Mouse (Mus musculus) thymus, postnatal 25 days (tissue): ENCODE results near the gene Fam124b.

Source experiments
- DNase-seq: peaks from one replicate; pipeline ENCODE4 v3.0.0; 2022

Fam124b gene

DNA sequence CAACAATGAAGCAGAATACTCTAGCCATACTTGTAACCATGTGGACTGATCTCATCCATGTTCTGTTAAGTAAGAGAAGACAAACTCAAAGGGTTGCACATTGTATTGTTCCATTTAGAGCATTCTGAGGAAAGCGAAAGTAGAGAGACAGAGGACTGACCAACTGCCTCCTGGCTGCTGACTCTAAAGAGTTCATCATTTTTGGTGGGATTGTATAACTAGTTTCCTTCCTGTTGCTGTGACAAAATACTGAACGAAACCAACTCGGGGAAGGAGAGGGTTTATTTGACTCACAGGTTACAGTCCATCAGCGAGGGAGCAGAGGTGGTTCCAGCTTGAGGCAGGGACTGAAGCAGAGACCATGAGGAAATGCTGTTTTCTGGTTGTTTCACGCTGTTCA, 50.6 kb downstream of the Fam124b start:
- no peak for DNase-seq

DNA sequence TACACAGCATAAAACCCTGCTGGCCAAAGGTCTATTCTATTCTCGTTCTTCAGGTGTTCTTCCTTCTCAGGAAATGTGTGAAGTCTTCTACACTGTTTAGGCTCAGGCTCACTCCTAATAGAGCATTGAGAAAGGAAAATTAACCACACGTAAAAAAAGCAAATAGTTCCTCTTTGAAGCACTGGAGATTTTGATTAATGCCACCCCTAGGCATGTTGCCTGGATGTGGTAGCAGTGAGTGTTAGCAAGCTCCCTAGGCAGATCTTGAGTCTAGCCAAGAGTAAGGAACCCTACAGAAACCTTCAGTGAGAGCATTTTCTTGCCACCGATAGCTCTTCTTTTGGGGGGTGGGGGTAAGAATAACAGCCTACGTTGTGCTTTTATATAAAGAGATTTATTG, 51.7 kb downstream of the Fam124b start:
- DNase-seq, result no peak

DNA sequence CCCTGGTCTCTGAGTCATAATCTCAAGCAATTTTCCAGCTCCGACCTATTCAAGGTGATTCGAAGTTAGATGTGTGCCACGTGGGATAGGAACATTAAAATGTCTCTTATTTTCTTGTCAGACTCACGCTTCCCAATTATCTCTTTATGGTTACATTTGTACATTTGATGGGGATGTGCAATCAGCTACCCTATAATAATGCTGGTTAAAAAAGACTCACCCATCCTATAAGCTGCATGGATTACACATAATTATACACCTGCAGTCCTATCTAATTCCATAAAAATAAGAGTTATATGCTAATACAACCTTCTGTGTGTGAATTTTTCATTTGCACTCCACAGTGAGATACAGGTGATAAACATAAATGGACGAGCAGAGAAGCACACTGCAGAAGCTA, 52.9 kb downstream of the Fam124b start:
- DNase-seq, result no peak

DNA sequence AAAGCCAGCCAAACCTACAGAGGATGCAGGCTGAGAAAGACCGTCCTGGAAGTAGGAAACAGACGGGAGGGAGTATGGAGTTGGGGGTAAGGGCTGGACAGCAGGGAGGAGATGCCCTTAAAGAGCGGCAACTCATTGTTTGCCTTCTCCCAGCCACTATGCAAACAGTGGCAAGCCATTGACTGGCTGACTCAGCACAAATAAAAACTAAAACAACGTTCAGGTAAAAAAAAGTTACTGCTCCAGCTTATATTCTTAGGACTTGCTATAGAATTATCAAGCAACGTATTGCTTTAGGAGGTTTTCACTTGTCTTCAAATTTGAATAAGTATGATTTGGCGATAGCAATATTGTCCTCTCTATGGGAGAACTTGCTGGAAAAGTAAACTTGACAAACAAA, 55.3 kb downstream of the Fam124b start:
- no peak for DNase-seq

DNA sequence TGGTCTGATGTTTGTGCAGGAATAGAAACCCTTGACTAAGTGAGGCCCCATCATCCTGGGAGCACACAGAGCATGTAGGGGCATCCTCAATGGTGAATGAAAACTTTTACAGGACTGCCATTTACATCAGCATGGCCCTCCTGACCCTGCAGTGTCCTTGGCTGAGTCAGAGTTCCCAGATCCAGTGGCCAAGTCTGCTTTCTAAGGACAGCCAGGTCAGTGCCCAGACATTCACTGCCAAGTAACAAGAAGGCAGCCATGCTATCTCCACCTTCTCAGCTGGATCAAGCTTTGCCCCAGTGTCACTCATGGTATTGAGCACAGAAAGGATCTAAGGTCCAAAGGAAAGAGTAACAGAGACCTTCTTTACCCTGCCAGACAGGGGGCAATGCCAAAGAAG, 58.7 kb downstream of the Fam124b start:
- no peak for DNase-seq

DNA sequence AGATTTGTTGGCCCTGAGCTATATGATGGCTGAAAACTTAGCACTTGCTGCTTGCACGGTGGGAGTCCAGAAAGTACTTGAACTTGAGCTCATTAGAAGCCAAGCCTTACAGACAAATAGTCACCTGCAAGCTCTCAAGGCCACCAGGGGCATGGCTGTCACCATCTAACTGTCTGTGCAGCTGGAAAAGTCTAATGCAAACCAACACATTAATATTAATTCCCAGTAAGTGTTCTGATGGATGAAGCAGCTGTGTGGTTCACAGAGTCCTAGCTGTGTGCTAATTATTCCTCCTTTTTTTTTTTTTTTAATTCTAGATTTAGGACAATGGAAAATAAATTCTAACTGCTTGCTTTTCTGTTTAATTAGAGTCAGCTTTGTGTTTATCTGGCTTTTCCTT, 63.4 kb downstream of the Fam124b start:
- no peak for DNase-seq

DNA sequence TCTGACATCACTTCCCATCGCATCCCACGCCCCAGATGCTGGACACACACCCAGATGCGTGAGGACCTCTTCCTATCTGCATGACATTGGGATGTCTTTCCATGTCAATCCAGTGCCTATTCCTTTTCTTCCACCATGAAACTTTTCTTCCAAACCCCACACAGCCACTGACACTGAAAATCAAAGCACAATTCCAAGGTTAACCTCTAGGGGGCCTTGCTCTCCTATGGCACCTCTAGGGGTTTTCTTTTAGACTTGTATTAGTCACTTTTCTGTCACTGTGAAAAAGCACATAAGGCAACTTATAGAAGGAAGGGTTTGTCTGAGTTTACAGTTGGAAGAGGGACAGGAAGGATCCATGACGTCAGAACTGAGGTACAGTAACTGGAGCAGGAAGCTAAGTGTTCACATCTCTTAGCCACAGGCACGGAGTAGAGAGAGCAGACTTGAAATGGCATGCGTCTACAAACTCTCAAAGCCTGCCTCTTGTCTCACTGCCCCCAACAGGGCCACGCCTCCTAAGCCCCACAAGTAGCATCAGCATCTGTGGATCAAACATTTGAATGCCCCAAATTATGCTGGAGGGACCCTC, 65.1 kb downstream of the Fam124b start:
- DNase-seq, result no peak

DNA sequence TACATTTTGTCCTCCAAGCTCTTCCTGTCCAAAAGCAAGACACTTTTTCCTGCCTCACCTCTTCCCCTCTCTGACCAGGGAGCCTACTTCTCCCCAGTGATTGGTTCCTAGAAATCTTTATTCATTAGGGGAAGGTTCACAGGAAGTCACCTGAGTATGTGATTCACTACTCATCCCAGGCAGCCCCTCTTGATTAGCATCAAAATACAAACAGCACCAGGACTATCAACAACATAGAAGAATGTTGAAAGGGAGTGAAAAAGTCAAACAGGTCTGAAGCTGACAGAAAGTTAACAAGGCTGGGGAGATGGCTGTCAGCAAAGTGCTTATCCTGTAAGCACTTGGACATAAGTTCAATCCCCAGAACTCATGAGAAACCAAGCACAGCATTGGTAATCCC, 67.6 kb downstream of the Fam124b start:
- no peak for DNase-seq
